Mouse (Mus musculus) mature B cell (primary cell): ENCODE data around the gene Set.

Experiments
- in situ Hi-C: fragments of 300-500 bp; cut with MboI; formaldehyde crosslinking; loops from 2 replicates; pipeline ENCODE4 v1.14.3; 2019

The Set gene

GRCm38 (mm10) chr2:30087310-30087709 lies 30.1 kb downstream of the Set start:
- in situ Hi-C loops: no loop called here

GRCm38 (mm10) chr2:30091521-30091920 lies 34.3 kb downstream of the Set start:
- in situ Hi-C loops: no loop called here

- in situ Hi-C loops: no loop called here
Measured at GRCm38 (mm10) chr2:30092280-30092918, 35.2 kb downstream of the Set start.

GRCm38 (mm10) chr2:30093471-30094207 lies 36.5 kb downstream of the Set start, which contains the start of gene Zdhhc12:
Zdhhc12 (minus strand) TSS chr2:30093648.
- in situ Hi-C loops: no loop called here

- in situ Hi-C loops: no loop called here
Measured at GRCm38 (mm10) chr2:30094208-30094588, 37.0 kb downstream of the Set start.

- in situ Hi-C loops: loop anchor here (5.0 kb wide), 1 partner anchor 49 kb away; the partner anchor contains the start of gene Wdr34
Measured at GRCm38 (mm10) chr2:30095882-30096527, 38.8 kb downstream of the Set start.

GRCm38 (mm10) chr2:30100214-30100613 lies 43.0 kb downstream of the Set start:
- in situ Hi-C loops: no loop called here

GRCm38 (mm10) chr2:30106364-30106763 lies 49.2 kb downstream of the Set start:
- in situ Hi-C loops: no loop called here

GRCm38 (mm10) chr2:30107646-30108045 lies 50.5 kb downstream of the Set start:
- in situ Hi-C loops: no loop called here

GRCm38 (mm10) chr2:30108260-30108659 lies 51.1 kb downstream of the Set start:
- in situ Hi-C loops: no loop called here

- in situ Hi-C loops: no loop called here
Measured at GRCm38 (mm10) chr2:30111500-30111899, 54.3 kb downstream of the Set start.

- in situ Hi-C loops: no loop called here
Measured at GRCm38 (mm10) chr2:30112564-30112963, 55.4 kb downstream of the Set start.

GRCm38 (mm10) chr2:30119641-30120051 lies 62.5 kb downstream of the Set start:
- in situ Hi-C loops: no loop called here

- in situ Hi-C loops: no loop called here
Measured at GRCm38 (mm10) chr2:30120269-30120668, 63.1 kb downstream of the Set start.
